Mouse (Mus musculus) liver, postnatal 0 days (tissue): ENCODE measurements around the gene Gm1113. TPM values are rescaled to one million over a fixed set of nuclear protein-coding genes. Genes with fewer than 3 reads are reported as not detected.

Source experiments
- ATAC-seq: fragments of 200-750 bp; cut with Nextera tagmentation; 2 replicates; pipeline ENCODE4 v1.8.0; 2017; ENCODE audit warnings: mild to moderate bottlenecking, moderate library complexity
- DNase-seq: peaks from one replicate; pipeline ENCODE4 v3.0.0-alpha.2; 2016
- H3K27ac ChIP-seq: fragments of 300-500 bp; sonication (generic); 2 replicates; pipeline ENCODE4 v1.5.1; 2014; ENCODE audit warnings: antibody characterized with exemption, moderate library complexity, mild to moderate bottlenecking, low read depth
- H3K27me3 ChIP-seq: fragments of 300-500 bp; sonication (generic); 2 replicates; pipeline ENCODE4 v1.6.1; 2014; ENCODE audit warnings: low read length, control low read depth, mixed read lengths; ENCODE audit not compliant: insufficient read depth
- H3K36me3 ChIP-seq: fragments of 300-500 bp; sonication (generic); replicated peaks from 2 replicates; pipeline ENCODE4 v1.6.1; 2014; ENCODE audit warnings: mild to moderate bottlenecking, control low read depth, low read length, moderate library complexity, mixed read lengths; ENCODE audit not compliant: insufficient read depth
- H3K4me1 ChIP-seq: fragments of 300-500 bp; sonication (generic); 2 replicates; pipeline ENCODE4 v1.6.1; 2014; ENCODE audit warnings: antibody characterized with exemption, mild to moderate bottlenecking, control low read depth; ENCODE audit not compliant: insufficient read depth
- H3K4me2 ChIP-seq: fragments of 300-500 bp; sonication (generic); 2 replicates; pipeline ENCODE4 v1.6.1; 2014; ENCODE audit warnings: low read depth, mild to moderate bottlenecking, low read length, moderate library complexity, mixed read lengths
- H3K4me3 ChIP-seq: fragments of 300-500 bp; sonication (generic); 2 replicates; pipeline ENCODE4 v1.5.1; 2014; ENCODE audit warnings: low read depth, low read length
- H3K9ac ChIP-seq: fragments of 300-500 bp; sonication (generic); replicated peaks from 2 replicates; pipeline ENCODE4 v1.6.1; 2014; ENCODE audit warnings: mild to moderate bottlenecking, moderate library complexity
- H3K9me3 ChIP-seq: fragments of 300-500 bp; sonication (generic); 2 replicates; pipeline ENCODE4 v1.6.1; 2016; ENCODE audit warnings: mild to moderate bottlenecking, control low read depth, low read length, mixed read lengths
- CTCF ChIP-seq: sonication (generic); IDR thresholded peaks from 2 replicates; pipeline ENCODE4 v1.5.1; 2016; ENCODE audit warnings: antibody characterized with exemption, low read depth
- EP300 ChIP-seq: IDR thresholded peaks from 2 replicates; pipeline ENCODE4 v1.6.1; 2016; ENCODE audit warnings: antibody characterized with exemption, low read depth, mild to moderate bottlenecking
- WGBS: fragments of 180-500 bp; shearing (Covaris S2); extraction: QIAGEN DNeasy Blood & Tissue Kit; methylation state at CpG from one replicate; pipeline ENCODE4 v1.1.7; 2014; ENCODE audit not compliant: insufficient replicate concordance; 5-methylcytosine and 5-hydroxymethylcytosine counted together
- polyA plus RNA-seq: library from polyadenylated mRNA; unstranded; fragments of >200 nt; fragmentation: Nextera tagmentation; extraction: Ambion mirVana; gene quantifications from 2 replicates; pipeline ENCODE4 v1.2.1, GENCODE M21; 2015

Gm1113 gene
- polyA plus RNA-seq, 1 experiment from 2014 or later, result not detected

GRCm38 (mm10) chr9:35502361-35503000 lies 15.6 kb downstream of the Gm1113 start:
- no peak overlapping the region for H3K27ac ChIP-seq
- no peaks in the 10 kb centered on the region for H3K9me3 ChIP-seq
- no peak overlapping the region for H3K9ac ChIP-seq
- ATAC-seq (no peak), DNase-seq (no peak)
- no peak for TF ChIP-seq EP300
- TF ChIP-seq CTCF, result no peak
- no peak overlapping the region for H3K4me3 ChIP-seq
- WGBS, result 82% methylated on average over 10 of the region's 10 CpGs
- H3K4me1 ChIP-seq, result no peaks in the 10 kb centered on the region
- no peak overlapping the region for H3K4me2 ChIP-seq
- no peaks in the 10 kb centered on the region for H3K36me3 ChIP-seq
- no peaks in the 10 kb centered on the region for H3K27me3 ChIP-seq

GRCm38 (mm10) chr9:35499946-35500345 lies 18.1 kb downstream of the Gm1113 start:
- no peak for TF ChIP-seq EP300
- TF ChIP-seq CTCF, result no peak

GRCm38 (mm10) chr9:35495471-35495870 lies 22.6 kb downstream of the Gm1113 start:
- no peaks in the 10 kb centered on the region for H3K36me3 ChIP-seq
- DNase-seq (no peak), ATAC-seq (no peak)
- H3K9ac ChIP-seq, result no peak overlapping the region
- WGBS, result 36% methylated on average over 3 of the region's 3 CpGs
- no peak overlapping the region for H3K4me2 ChIP-seq
- no peak overlapping the region for H3K4me3 ChIP-seq
- H3K9me3 ChIP-seq, result no peaks in the 10 kb centered on the region
- H3K4me1 ChIP-seq, result no peaks in the 10 kb centered on the region
- no peak overlapping the region for H3K27ac ChIP-seq
- no peaks in the 10 kb centered on the region for H3K27me3 ChIP-seq
- no peak for TF ChIP-seq CTCF
- no peak for TF ChIP-seq EP300

More at GRCm38 (mm10) chr9:35499946-35500345, 18.1 kb downstream of the Gm1113 start:
- ATAC-seq, result no peak
- DNase-seq, result no peak
- Histone ChIP-seq H3K4me3 (no peak overlapping the region), H3K27ac (no peak overlapping the region), H3K4me1 (no peaks in the 10 kb centered on the region), H3K9ac (no peak overlapping the region), H3K4me2 (no peak overlapping the region), H3K9me3 (no peaks in the 10 kb centered on the region), H3K27me3 (no peaks in the 10 kb centered on the region), H3K36me3 (no peaks in the 10 kb centered on the region)
- 81% methylated on average over 6 of the region's 6 CpGs for WGBS

GRCm38 (mm10) chr9:35494937-35495336 lies 23.1 kb downstream of the Gm1113 start:
- Histone ChIP-seq H3K36me3 (no peaks in the 10 kb centered on the region), H3K4me3 (no peak overlapping the region), H3K9me3 (no peaks in the 10 kb centered on the region), H3K4me1 (no peaks in the 10 kb centered on the region), H3K4me2 (no peak overlapping the region), H3K9ac (no peak overlapping the region), H3K27me3 (no peaks in the 10 kb centered on the region), H3K27ac (no peak overlapping the region)
- TF ChIP-seq CTCF (no peak), EP300 (no peak)
- ATAC-seq (no peak), DNase-seq (no peak)
- WGBS, result 69% methylated on average over 4 of the region's 4 CpGs

- no peak overlapping the region for H3K9ac ChIP-seq
- H3K27me3 ChIP-seq, result no peaks in the 10 kb centered on the region
- 76% methylated on average over 4 of the region's 4 CpGs for WGBS
- DNase-seq, result no peak
- TF ChIP-seq CTCF (no peak), EP300 (no peak)
- no peak for ATAC-seq
- no peaks in the 10 kb centered on the region for H3K4me1 ChIP-seq
- no peaks in the 10 kb centered on the region for H3K9me3 ChIP-seq
- no peak overlapping the region for H3K4me3 ChIP-seq
- H3K36me3 ChIP-seq, result no peaks in the 10 kb centered on the region
- H3K4me2 ChIP-seq, result no peak overlapping the region
- no peak overlapping the region for H3K27ac ChIP-seq
These were observed 24.4 kb downstream of the Gm1113 start for GRCm38 (mm10) chr9:35493733-35494092.

GRCm38 (mm10) chr9:35493033-35493732 lies 24.9 kb downstream of the Gm1113 start:
- no peaks in the 10 kb centered on the region for H3K4me1 ChIP-seq
- no peaks in the 10 kb centered on the region for H3K36me3 ChIP-seq
- ATAC-seq (no peak), DNase-seq (no peak)
- WGBS, result 78% methylated on average over 7 of the region's 7 CpGs
- TF ChIP-seq CTCF (no peak), EP300 (no peak)
- H3K4me2 ChIP-seq, result no peak overlapping the region
- H3K9ac ChIP-seq, result no peak overlapping the region
- H3K27ac ChIP-seq, result no peak overlapping the region
- no peaks in the 10 kb centered on the region for H3K27me3 ChIP-seq
- no peak overlapping the region for H3K4me3 ChIP-seq
- no peaks in the 10 kb centered on the region for H3K9me3 ChIP-seq
